Mouse (Mus musculus): ENCODE data around the gene Rnh1. TPM values are rescaled to one million over a fixed set of nuclear protein-coding genes. Genes with fewer than 3 reads are reported as not detected.

Gene Rnh1
- 100 to 1,000 TPM in 10 of 26 experiments, 10 to 100 TPM in 16; 45.4 to 179 (median 83.1) TPM for total RNA-seq (2018; cell fraction: chromatin; rRNA removed)
- total RNA-seq (2018; cell fraction: cytosol; rRNA removed), result 100 to 1,000 TPM; 170 to 399 (median 266) TPM
- 100 to 1,000 TPM in 25 of 26 experiments, 10 to 100 TPM in 1; 88.9 to 212 (median 143) TPM for total RNA-seq (2018; cell fraction: nucleus; rRNA removed)
- polyA plus RNA-seq (2018), result 93.2 to 290 TPM (median 289 TPM) in 3 replicates

- under 1% methylated on average over 54 of the region's 55 CpGs for WGBS (ENCODE audit: missing documents)
- no peaks in the 10 kb centered on the region for H3K36me3 ChIP-seq (ENCODE audit: inconsistent target)
- peak within 1 kb of the TSS; percentile 64 for H3K4me3 ChIP-seq (ENCODE audit: inconsistent target)
- H3K79me2 ChIP-seq (ENCODE audit: inconsistent target), result peaks cover 46% of the 10 kb centered on the region
- peak within 1 kb of the TSS; percentile 94 for H3K27ac ChIP-seq
These were observed at the start of gene Rnh1 for GRCm38 (mm10) chr7:141172116-141173006. Gene Rnh1, minus strand, starts transcription at chr7:141172857.

GRCm38 (mm10) chr7:141222126-141222467, 49.4 kb upstream of the Rnh1 start:
- WGBS (ENCODE audit: missing documents), result 28% methylated on average over 8 of the region's 8 CpGs
- peak overlapping the region; percentile 37 for H3K27ac ChIP-seq
- no peaks in the 10 kb centered on the region for H3K36me3 ChIP-seq (ENCODE audit: inconsistent target)
- H3K4me3 ChIP-seq (ENCODE audit: inconsistent target), result no peak overlapping the region
- no peaks in the 10 kb centered on the region for H3K79me2 ChIP-seq (ENCODE audit: inconsistent target)

- Histone ChIP-seq H3K36me3 (ENCODE audit: inconsistent target) (no peaks in the 10 kb centered on the region), H3K4me3 (ENCODE audit: inconsistent target) (peak overlapping the region; percentile 46), H3K27ac (peak overlapping the region; percentile 42), H3K79me2 (ENCODE audit: inconsistent target) (no peaks in the 10 kb centered on the region)
- WGBS (ENCODE audit: missing documents), result 30% methylated on average over 36 of the region's 44 CpGs
These were observed 48.8 kb upstream of the Rnh1 start for GRCm38 (mm10) chr7:141221249-141222125.

- Histone ChIP-seq H3K36me3 (ENCODE audit: inconsistent target) (no peaks in the 10 kb centered on the region), H3K27ac (peak overlapping the region; percentile 42; the same call in 1 of the 2 replicates), H3K79me2 (ENCODE audit: inconsistent target) (no peaks in the 10 kb centered on the region), H3K4me3 (ENCODE audit: inconsistent target) (peak overlapping the region; percentile 46)
- WGBS (ENCODE audit: missing documents), result 100% methylated on average over 1 of the region's 1 CpGs
These were observed 47.7 kb upstream of the Rnh1 start for GRCm38 (mm10) chr7:141220377-141220776.

GRCm38 (mm10) chr7:141219558-141220099, 47.0 kb upstream of the Rnh1 start:
- Histone ChIP-seq H3K4me3 (ENCODE audit: inconsistent target) (no peak overlapping the region), H3K79me2 (ENCODE audit: inconsistent target) (no peaks in the 10 kb centered on the region), H3K36me3 (ENCODE audit: inconsistent target) (no peaks in the 10 kb centered on the region), H3K27ac (peak overlapping the region; percentile 31)
- WGBS (ENCODE audit: missing documents), result 80% methylated on average over 1 of the region's 1 CpGs

- Histone ChIP-seq H3K27ac (no peak overlapping the region), H3K36me3 (ENCODE audit: inconsistent target) (no peaks in the 10 kb centered on the region), H3K79me2 (ENCODE audit: inconsistent target) (no peaks in the 10 kb centered on the region), H3K4me3 (ENCODE audit: inconsistent target) (no peak overlapping the region)
- 98% methylated on average over 5 of the region's 5 CpGs for WGBS (ENCODE audit: missing documents)
These were observed 46.0 kb upstream of the Rnh1 start for GRCm38 (mm10) chr7:141218557-141219133.

GRCm38 (mm10) chr7:141218141-141218540, 45.5 kb upstream of the Rnh1 start:
- Histone ChIP-seq H3K36me3 (ENCODE audit: inconsistent target) (no peaks in the 10 kb centered on the region), H3K4me3 (ENCODE audit: inconsistent target) (no peak overlapping the region), H3K27ac (no peak overlapping the region), H3K79me2 (ENCODE audit: inconsistent target) (no peaks in the 10 kb centered on the region)
- 97% methylated on average over 3 of the region's 3 CpGs for WGBS (ENCODE audit: missing documents)

- WGBS (ENCODE audit: missing documents), result 99% methylated on average over 16 of the region's 17 CpGs
- Histone ChIP-seq H3K27ac (no peak overlapping the region), H3K79me2 (ENCODE audit: inconsistent target) (no peaks in the 10 kb centered on the region), H3K4me3 (ENCODE audit: inconsistent target) (no peak overlapping the region), H3K36me3 (ENCODE audit: inconsistent target) (no peaks in the 10 kb centered on the region)
These were observed 44.8 kb upstream of the Rnh1 start for GRCm38 (mm10) chr7:141217343-141218013.

- H3K36me3 ChIP-seq (ENCODE audit: inconsistent target), result no peaks in the 10 kb centered on the region
- H3K79me2 ChIP-seq (ENCODE audit: inconsistent target), result no peaks in the 10 kb centered on the region
- H3K27ac ChIP-seq, result no peak overlapping the region
- no peak overlapping the region for H3K4me3 ChIP-seq (ENCODE audit: inconsistent target)
- WGBS (ENCODE audit: missing documents), result 92% methylated on average over 11 of the region's 11 CpGs
These were observed 44.2 kb upstream of the Rnh1 start for GRCm38 (mm10) chr7:141216894-141217293.

GRCm38 (mm10) chr7:141215880-141216733, 43.5 kb upstream of the Rnh1 start:
- 2% methylated on average over 30 of the region's 42 CpGs for WGBS (ENCODE audit: missing documents)
- H3K36me3 ChIP-seq (ENCODE audit: inconsistent target), result no peaks in the 10 kb centered on the region
- peak overlapping the region; percentile 59 for H3K4me3 ChIP-seq (ENCODE audit: inconsistent target)
- no peak overlapping the region for H3K27ac ChIP-seq
- H3K79me2 ChIP-seq (ENCODE audit: inconsistent target), result no peaks in the 10 kb centered on the region

GRCm38 (mm10) chr7:141215101-141215879, 42.6 kb upstream of the Rnh1 start, which contains the start of gene Rassf7:
Gene Rassf7, plus strand, starts transcription at chr7:141215860.
- H3K36me3 ChIP-seq (ENCODE audit: inconsistent target), result no peaks in the 10 kb centered on the region
- H3K4me3 ChIP-seq (ENCODE audit: inconsistent target), result peak within 1 kb of the TSS; percentile 59
- H3K27ac ChIP-seq, result no peak within 1 kb of the TSS
- WGBS (ENCODE audit: missing documents), result 11% methylated on average over 32 of the region's 41 CpGs
- no peaks in the 10 kb centered on the region for H3K79me2 ChIP-seq (ENCODE audit: inconsistent target)

GRCm38 (mm10) chr7:141214310-141214709, 41.7 kb upstream of the Rnh1 start:
- H3K79me2 ChIP-seq (ENCODE audit: inconsistent target), result no peaks in the 10 kb centered on the region
- H3K36me3 ChIP-seq (ENCODE audit: inconsistent target), result no peaks in the 10 kb centered on the region
- H3K4me3 ChIP-seq (ENCODE audit: inconsistent target), result no peak overlapping the region
- 93% methylated on average over 3 of the region's 3 CpGs for WGBS (ENCODE audit: missing documents)
- no peak overlapping the region for H3K27ac ChIP-seq
